8 mouse cellular contexts compared by ENCODE assay signal in genomic region chr1:92696848-92697247, GRCm38 (mm10). TPM values are rescaled to one million over a fixed set of nuclear protein-coding genes. Genes with fewer than 3 reads are reported as not detected.
A peak's percentile ranks its signal among the peaks of the same experiment; 100 is the strongest.
DNase-seq lines count a peak whose midpoint lies in the region; TF ChIP-seq lines count a peak whose summit lies in the region.

No protein-coding gene starts in this region.

- in situ Hi-C loops in CH12.LX (cut with MboI; ENCODE audit: low pct_ligation_motif_present, low pct_unique_long_range_greater_than_20kb, low sequenced_read_pairs) = loop anchor here (5.0 kb wide), 1 partner anchor 140 kb away; no protein-coding TSS in a partner anchor

- no peak overlapping the region for H3K4me3 ChIP-seq in CH12.LX (replicated peaks in 1 of 3; ENCODE audit: low read depth in 2 of 3, low read length in 2 of 3, poor library complexity in 1 of 3)
- no peak overlapping the region for H3K4me3 ChIP-seq in cortical plate, adult 2 months (ENCODE audit: insufficient read depth, low read length)

- dilution Hi-C loops in CH12.LX (cut with MboI; ENCODE audit: extremely low pct_ligation_motif_present, extremely low pct_unique_long_range_greater_than_20kb, low sequenced_read_pairs) = no loop called here

- H3K4me2 ChIP-seq in CH12.LX (ENCODE audit: insufficient read depth, low read depth, poor library complexity, severe bottlenecking) = no peak overlapping the region

- no peaks in the 10 kb centered on the region for H3K4me1 ChIP-seq in CH12.LX (ENCODE audit: control insufficient read depth in 1 of 2, insufficient read depth in 2 of 2)
- peaks cover 3% of the 10 kb centered on the region; the same call in 1 of the 2 replicates for H3K4me1 ChIP-seq in cortical plate, adult 2 months (ENCODE audit: control insufficient read depth, insufficient read depth, low read length)

- TF ChIP-seq RAD21 in CH12.LX (IDR thresholded peaks at IDR 0.05; ENCODE audit: low read depth, low read length) = peak; percentile 83

- no peak for TF ChIP-seq POLR2A in CH12.LX (IDR thresholded peaks at IDR 0.05; ENCODE audit: low read depth, low read length)
- no peak for TF ChIP-seq POLR2A in cortical plate, adult 2 months (IDR thresholded peaks at IDR 0.05; ENCODE audit: extremely low read depth, insufficient read depth, low read length)

- no peak for TF ChIP-seq EP300 in CH12.LX (IDR thresholded peaks at IDR 0.05; ENCODE audit: low read length)

- peaks cover 57% of the 10 kb centered on the region for H3K27me3 ChIP-seq in CH12.LX (replicated peaks)

- no peak overlapping the region for H3K27ac ChIP-seq in CH12.LX (ENCODE audit: insufficient read depth, low read depth)
- H3K27ac ChIP-seq in cortical plate, adult 2 months (ENCODE audit: insufficient read depth, low read length) = no peak overlapping the region

- TF ChIP-seq CTCF in CH12.LX (conservative IDR thresholded peaks at IDR 0.05 in 1 of 2, IDR thresholded peaks at IDR 0.05 in 1 of 2; ENCODE audit: low read depth in 2 of 2, low read length in 2 of 2) = peak; percentile 60 to 86
- peak; percentile 72 for TF ChIP-seq CTCF in cortical plate, adult 2 months (IDR thresholded peaks at IDR 0.05; ENCODE audit: extremely low read depth, insufficient read depth, low read length)

- H3K79me2 ChIP-seq in CH12.LX (replicated peaks; ENCODE audit: control insufficient read depth, extremely low read depth, insufficient read depth, poor library complexity, severe bottlenecking) = no peaks in the 10 kb centered on the region

- H3K36me3 ChIP-seq in CH12.LX (replicated peaks in 1 of 2; ENCODE audit: control insufficient read depth in 1 of 2, insufficient read depth in 1 of 2, low read length in 1 of 2) = no peaks in the 10 kb centered on the region

- H3K9ac ChIP-seq in CH12.LX (ENCODE audit: insufficient read depth, low read depth) = no peak overlapping the region

- H3K9me3 ChIP-seq in CH12.LX (replicated peaks; ENCODE audit: low read length) = no peaks in the 10 kb centered on the region

- DNase-seq in CH12.LX (ENCODE audit: extremely low read depth) = peak; percentile 71
- peak; percentile 81 to 86 for DNase-seq in adrenal gland, adult 18-20 months (ENCODE audit: low spot score in 2 of 2)
- peak; percentile 55 for DNase-seq in gastrocnemius, postnatal 25 days
- peak; percentile 77 for DNase-seq in layer of hippocampus, adult 9-10 months (ENCODE audit: low spot score)
- DNase-seq in lung, postnatal 25 days (ENCODE audit: low spot score) = peak; percentile 67
- DNase-seq in right cerebral cortex, postnatal 14 days = peak; percentile 70
- peak; percentile 85 for DNase-seq in urinary bladder, postnatal 25 days (ENCODE audit: low spot score)

TF ChIP-seq in CH12.LX, 34 proteins besides CTCF, POLR2A, EP300 and RAD21:
- TF ChIP-seq USF1 (IDR thresholded peaks at IDR 0.05; ENCODE audit: low read depth, low read length) (no peak), ZKSCAN1 (IDR thresholded peaks at IDR 0.05; ENCODE audit: borderline replicate concordance, low read depth, low read length) (no peak), NRF1 (IDR thresholded peaks at IDR 0.05; ENCODE audit: low read depth, low read length) (no peak), CHD2 (IDR thresholded peaks at IDR 0.05; ENCODE audit: low read length) (no peak), MAX (IDR thresholded peaks at IDR 0.05; ENCODE audit: low read length) (no peak), CHD1 (IDR thresholded peaks at IDR 0.05; ENCODE audit: low read depth, low read length) (no peak), ZC3H11A (IDR thresholded peaks at IDR 0.05; ENCODE audit: low read depth, low read length) (peak; percentile 50), GABPA (IDR thresholded peaks at IDR 0.05; ENCODE audit: insufficient replicate concordance, low read depth, low read length) (no peak), JUN (IDR thresholded peaks at IDR 0.05; ENCODE audit: insufficient read depth, low read depth, low read length) (no peak), IRF4 (IDR thresholded peaks at IDR 0.05; ENCODE audit: low read depth, low read length) (no peak), MAZ (IDR thresholded peaks at IDR 0.05; ENCODE audit: low read depth, low read length) (no peak), KAT2A (IDR thresholded peaks at IDR 0.05; ENCODE audit: insufficient replicate concordance, low read length) (no peak), MEF2A (IDR thresholded peaks at IDR 0.05; ENCODE audit: borderline replicate concordance, low read depth, low read length) (no peak), ZMIZ1 (IDR thresholded peaks at IDR 0.05; ENCODE audit: low read depth, low read length) (no peak), HCFC1 (IDR thresholded peaks at IDR 0.05; ENCODE audit: low read depth, low read length) (0 out of 2 replicates have a peak, but pooled peaks have one; percentile 21), SIN3A (IDR thresholded peaks at IDR 0.05; ENCODE audit: low read length) (no peak), NELFE (IDR thresholded peaks at IDR 0.05; ENCODE audit: low read depth, low read length) (no peak; the same call in 1 of the 2 replicates), SMC3 (IDR thresholded peaks at IDR 0.05; ENCODE audit: low read depth, low read length) (peak; percentile 91), ZNF384 (IDR thresholded peaks at IDR 0.05; ENCODE audit: low read depth, low read length) (no peak), MAFK (IDR thresholded peaks at IDR 0.05; ENCODE audit: insufficient replicate concordance, low read length) (no peak)

RNA-seq across cellular contexts. Expression of gene Otos, which starts 48.2 kb away (rescaled TPM):
- total RNA-seq in CH12.LX (2012; rRNA removed) (not detected in 2 replicates), CH12.LX (2014; rRNA removed) (not detected in 2 replicates)
- polyA plus RNA-seq in CH12.LX (2012; ENCODE audit: insufficient read length, low read depth) = 0.24 TPM in 1 of 2 replicates, not detected in the other
- total RNA-seq in adrenal gland, adult 18-20 months (2021) = not detected
- 0.27 and 0.49 TPM in 2 replicates for polyA plus RNA-seq in cortical plate, adult 2 months (2012; rRNA removed)
- total RNA-seq in gastrocnemius, postnatal 25 days (2021) = not detected

RNA-seq across cellular contexts. Expression of gene Cops9, which starts 55.1 kb away (rescaled TPM):
- total RNA-seq in CH12.LX (2012; rRNA removed) (209 and 220 TPM in 2 replicates), CH12.LX (2014; rRNA removed) (169 and 185 TPM in 2 replicates)
- 168 and 182 TPM in 2 replicates for polyA plus RNA-seq in CH12.LX (2012; ENCODE audit: insufficient read length, low read depth)
- 100 to 1,000 TPM; 348 to 366 TPM for total RNA-seq in adrenal gland, adult 18-20 months (2021)
- polyA plus RNA-seq in cortical plate, adult 2 months (2012; rRNA removed) = 363 and 403 TPM in 2 replicates
- 100 to 1,000 TPM; 187 to 194 TPM for total RNA-seq in gastrocnemius, postnatal 25 days (2021)
